Mouse (Mus musculus): ENCODE data around the gene Otog. TPM values are rescaled to one million over a fixed set of nuclear protein-coding genes. Genes with fewer than 3 reads are reported as not detected.

Otog gene
- polyA plus RNA-seq, 2 experiments from 2014 or later = not detected

- ATAC-seq = no peak
Observed at GRCm38 (mm10) chr7:46285161-46285839, 44.5 kb downstream of the Otog start.

DNA sequence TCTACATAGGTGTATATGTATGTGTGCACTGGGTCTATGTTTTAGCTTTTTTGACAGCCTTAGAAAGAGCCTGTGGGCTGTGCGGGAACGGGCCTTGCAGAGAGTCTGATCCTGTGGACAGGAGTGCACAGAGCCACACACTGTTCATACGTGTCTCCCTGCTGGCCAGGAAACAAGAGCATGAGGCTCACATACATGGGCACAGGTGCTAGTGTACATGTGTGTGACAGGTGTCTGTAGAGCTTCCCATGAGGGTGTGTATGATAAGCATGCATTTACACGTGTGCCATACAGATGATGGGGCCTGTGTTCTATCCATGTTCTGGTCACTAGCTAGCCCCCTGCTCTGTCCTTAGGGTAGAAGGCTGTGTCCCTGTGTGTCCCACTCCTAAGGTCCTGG lies 45.6 kb downstream of the Otog start:
- no peak for ATAC-seq

GRCm38 (mm10) chr7:46287051-46287450 lies 46.3 kb downstream of the Otog start:
- no peak for ATAC-seq

DNA sequence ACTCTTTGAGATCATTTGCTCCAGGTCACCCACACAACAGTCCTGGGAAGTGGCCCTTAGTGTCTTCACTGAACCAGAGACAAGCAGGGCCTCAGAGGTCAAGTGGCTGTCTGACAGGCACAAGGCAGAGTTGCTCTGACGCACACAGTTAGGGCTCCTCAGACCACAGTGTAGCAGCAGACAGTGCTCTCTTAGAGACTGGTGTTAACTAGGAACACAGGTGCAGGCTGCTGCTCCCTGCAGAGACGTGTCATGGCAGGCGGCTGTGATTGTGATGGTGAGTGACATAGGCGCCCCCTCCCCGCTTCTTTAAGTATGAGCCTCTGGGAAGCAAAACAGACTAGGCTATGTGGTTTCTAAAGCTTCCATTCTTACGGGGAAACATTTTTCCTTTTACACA lies 55.5 kb downstream of the Otog start:
- ATAC-seq = no peak

GRCm38 (mm10) chr7:46301031-46301632 lies 60.3 kb downstream of the Otog start:
- no peak for ATAC-seq

GRCm38 (mm10) chr7:46313486-46313885 lies 72.7 kb downstream of the Otog start:
- ATAC-seq = no peak

GRCm38 (mm10) chr7:46314220-46315009 lies 73.6 kb downstream of the Otog start:
- ATAC-seq = no peak

DNA sequence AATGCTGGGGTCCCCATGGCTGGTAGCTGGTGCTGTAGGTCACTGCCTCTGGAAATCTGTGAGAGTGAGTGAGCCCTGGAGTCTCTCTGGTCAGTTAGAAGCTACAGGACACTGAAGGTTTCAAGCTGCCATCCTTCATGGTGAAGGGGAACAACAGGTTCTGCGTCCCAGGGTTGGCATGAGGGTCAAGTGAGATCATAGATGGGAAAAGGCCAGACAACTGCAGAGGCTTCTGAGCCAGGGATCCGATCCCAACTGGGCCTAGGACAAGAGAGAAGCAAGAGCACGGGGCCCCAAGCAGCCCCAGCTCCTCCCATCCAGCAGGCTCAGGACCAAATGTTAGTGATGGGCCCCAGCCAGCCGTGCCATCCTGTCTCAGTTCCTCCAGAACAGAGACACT lies 74.9 kb downstream of the Otog start:
- ATAC-seq = no peak

- ATAC-seq = no peak
Observed at GRCm38 (mm10) chr7:46316948-46317347, 76.2 kb downstream of the Otog start.

GRCm38 (mm10) chr7:46321242-46321641 lies 80.5 kb downstream of the Otog start:
- ATAC-seq = no peak

GRCm38 (mm10) chr7:46327896-46328295 lies 87.1 kb downstream of the Otog start:
- no peak for ATAC-seq

- ATAC-seq = no peak
Observed at GRCm38 (mm10) chr7:46337397-46337796, 96.6 kb downstream of the Otog start.

DNA sequence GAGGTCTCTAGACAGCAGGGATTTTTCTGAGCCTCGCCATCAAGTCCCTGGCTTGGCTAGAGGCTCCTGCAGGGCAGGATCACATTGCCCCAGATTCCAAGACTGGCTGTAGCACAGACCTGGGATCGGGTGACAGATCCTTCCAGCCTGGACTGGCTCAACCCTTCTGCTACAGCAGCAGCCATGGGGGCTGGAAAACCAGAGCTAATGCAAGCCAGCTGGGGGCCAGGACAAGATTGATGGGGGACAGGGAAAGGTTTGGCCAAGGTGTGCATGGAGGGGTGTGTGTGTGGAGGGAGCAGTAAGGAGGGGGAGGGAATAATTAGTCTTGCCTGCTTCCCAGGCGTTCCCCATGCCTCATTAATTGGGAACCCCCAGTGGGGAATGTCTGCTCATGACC lies 99.0 kb downstream of the Otog start:
- ATAC-seq = no peak

- no peak for ATAC-seq
Observed at GRCm38 (mm10) chr7:46340295-46340694, 99.5 kb downstream of the Otog start.

GRCm38 (mm10) chr7:46341471-46341870 lies 100.7 kb downstream of the Otog start:
- ATAC-seq = no peak

DNA sequence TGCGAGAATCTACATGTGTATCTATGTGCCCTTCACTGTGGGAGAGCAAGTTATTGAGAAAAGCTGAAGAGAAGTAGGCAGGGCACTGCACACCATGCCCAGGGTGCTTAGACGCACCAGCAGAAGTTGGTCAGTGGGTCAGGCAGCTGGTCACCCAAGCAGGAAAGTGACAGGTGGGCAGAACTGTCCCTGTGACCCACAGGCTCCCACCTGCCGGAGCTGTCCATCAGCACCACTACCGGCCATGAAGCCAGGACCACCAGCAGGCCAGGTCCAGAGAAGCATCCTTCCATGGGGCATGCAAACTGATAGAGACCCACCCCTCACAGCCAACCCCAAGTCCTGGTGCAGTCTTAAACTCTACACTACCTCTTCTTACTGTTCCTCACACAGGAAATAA lies 106.9 kb downstream of the Otog start:
- no peak for ATAC-seq

DNA sequence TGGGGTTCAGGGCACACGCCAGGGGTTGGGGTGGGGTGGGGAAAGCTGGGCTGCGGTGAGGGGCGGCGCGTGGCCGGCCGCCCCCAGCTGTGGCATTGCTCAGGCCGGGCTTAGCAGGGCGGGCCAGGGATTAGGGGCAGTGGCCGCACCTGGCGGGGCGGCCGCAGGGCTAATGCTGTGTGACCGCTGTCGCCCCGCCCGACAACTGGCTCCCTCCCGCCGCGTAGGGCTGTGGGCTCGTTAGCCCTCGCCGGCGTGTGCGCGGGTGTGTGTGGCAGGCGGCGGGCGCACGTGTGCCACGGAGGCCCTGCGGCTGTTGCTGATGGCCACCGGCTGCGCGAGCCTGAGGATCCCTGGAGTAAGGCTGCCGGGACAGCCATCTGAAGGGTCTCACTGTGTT lies 108.0 kb downstream of the Otog start:
- ATAC-seq = no peak

- no peak for ATAC-seq
Observed at GRCm38 (mm10) chr7:46350119-46350702, 109.4 kb downstream of the Otog start.

- ATAC-seq = no peak
Observed at GRCm38 (mm10) chr7:46352748-46353147, 112.0 kb downstream of the Otog start.

DNA sequence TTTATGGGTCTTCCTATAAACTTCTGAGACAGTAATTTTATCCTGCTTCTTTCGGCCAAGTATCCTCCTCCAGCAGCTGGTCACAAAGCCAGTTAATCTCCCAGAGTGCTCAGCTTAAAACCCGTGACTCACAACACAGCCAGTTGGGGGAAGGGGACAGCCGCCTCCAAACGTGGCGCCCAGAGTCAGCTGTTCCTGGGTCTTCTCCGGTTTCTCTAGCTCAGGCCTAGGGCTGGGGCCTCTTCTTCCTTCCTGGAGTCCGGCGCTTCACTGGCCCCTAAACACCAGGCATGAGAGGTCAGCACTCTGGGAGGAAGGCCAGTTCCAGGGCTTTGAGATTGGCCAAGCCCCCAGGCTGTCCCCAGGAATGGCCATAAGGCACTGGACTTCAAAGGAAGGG lies 112.4 kb downstream of the Otog start:
- no peak for ATAC-seq

GRCm38 (mm10) chr7:46353875-46354274 lies 113.1 kb downstream of the Otog start:
- ATAC-seq = no peak

Measured in CD4-positive, CD25-positive, alpha-beta regulatory T cell, adult 4 months (primary cell).